Mouse (Mus musculus): Measurements from ENCODE around the gene Ppp1r3e. TPM values are rescaled to one million over a fixed set of nuclear protein-coding genes. Genes with fewer than 3 reads are reported as not detected.

Ppp1r3e gene
- total and polyA plus RNA-seq, 3 experiments: 2.8 to 4.8 (median 3.4) TPM

- Histone ChIP-seq H3K4me3 (no peak overlapping the region), H3K36me3 (ENCODE audit: control insufficient read depth, insufficient read depth, low read length) (no peaks in the 10 kb centered on the region), H3K79me2 (replicated peaks; ENCODE audit: control insufficient read depth, insufficient read depth, low read length) (no peaks in the 10 kb centered on the region), H3K9ac (ENCODE audit: low read depth, low read length) (no peak overlapping the region), H3K4me1 (ENCODE audit: control insufficient read depth, insufficient read depth, low read length) (peaks cover 2% of the 10 kb centered on the region; the same call in 1 of the 2 replicates), H3K27ac (no peak overlapping the region), H3K27me3 (ENCODE audit: control insufficient read depth, insufficient read depth, low read length) (no peaks in the 10 kb centered on the region)
- TF ChIP-seq EP300 (IDR thresholded peaks at IDR 0.05; ENCODE audit: insufficient read depth, low read depth, low read length) (no peak), CTCF (IDR thresholded peaks at IDR 0.05) (no peak), POLR2A (IDR thresholded peaks at IDR 0.05; ENCODE audit: insufficient read depth, low read depth, low read length) (no peak)
- 89% methylated on average over 3 of the region's 3 CpGs for WGBS
- DNase-seq: no peak
- intact Hi-C loops (cut with DNase I): no loop called here
Measured at GRCm38 (mm10) chr14:54874165-54874564, 3.2 kb downstream of the Ppp1r3e start.

GRCm38 (mm10) chr14:54870861-54871260 lies 6.5 kb downstream of the Ppp1r3e start, which contains the start of gene Homez:
Gene Homez, minus strand, starts transcription at chr14:54870961.
- H3K4me3 ChIP-seq: no peak within 1 kb of the TSS
- intact Hi-C loops (cut with DNase I): no loop called here
- TF ChIP-seq EP300 (IDR thresholded peaks at IDR 0.05; ENCODE audit: insufficient read depth, low read depth, low read length) (no peak), POLR2A (IDR thresholded peaks at IDR 0.05; ENCODE audit: insufficient read depth, low read depth, low read length) (no peak), CTCF (IDR thresholded peaks at IDR 0.05) (no peak)
- H3K9ac ChIP-seq (ENCODE audit: low read depth, low read length): no peak within 1 kb of the TSS
- H3K27me3 ChIP-seq (ENCODE audit: control insufficient read depth, insufficient read depth, low read length): no peaks in the 10 kb centered on the region
- 88% methylated on average over 5 of the region's 5 CpGs for WGBS
- no peak within 1 kb of the TSS for H3K27ac ChIP-seq
- no peaks in the 10 kb centered on the region for H3K79me2 ChIP-seq (replicated peaks; ENCODE audit: control insufficient read depth, insufficient read depth, low read length)
- DNase-seq: no peak
- no peaks in the 10 kb centered on the region for H3K36me3 ChIP-seq (ENCODE audit: control insufficient read depth, insufficient read depth, low read length)
- H3K4me1 ChIP-seq (ENCODE audit: control insufficient read depth, insufficient read depth, low read length): peaks cover 1% of the 10 kb centered on the region; the same call in 1 of the 2 replicates

GRCm38 (mm10) chr14:54868026-54868425 lies 9.3 kb downstream of the Ppp1r3e start:
- H3K27me3 ChIP-seq (ENCODE audit: control insufficient read depth, insufficient read depth, low read length): no peaks in the 10 kb centered on the region
- H3K4me1 ChIP-seq (ENCODE audit: control insufficient read depth, insufficient read depth, low read length): no peaks in the 10 kb centered on the region
- TF ChIP-seq CTCF (IDR thresholded peaks at IDR 0.05) (no peak), POLR2A (IDR thresholded peaks at IDR 0.05; ENCODE audit: insufficient read depth, low read depth, low read length) (no peak), EP300 (IDR thresholded peaks at IDR 0.05; ENCODE audit: insufficient read depth, low read depth, low read length) (no peak)
- no peak overlapping the region for H3K4me3 ChIP-seq
- DNase-seq: no peak
- intact Hi-C loops (cut with DNase I): no loop called here
- H3K9ac ChIP-seq (ENCODE audit: low read depth, low read length): no peak overlapping the region
- no peak overlapping the region for H3K27ac ChIP-seq
- 80% methylated on average over 4 of the region's 4 CpGs for WGBS
- no peaks in the 10 kb centered on the region for H3K36me3 ChIP-seq (ENCODE audit: control insufficient read depth, insufficient read depth, low read length)
- no peaks in the 10 kb centered on the region for H3K79me2 ChIP-seq (replicated peaks; ENCODE audit: control insufficient read depth, insufficient read depth, low read length)

- no peaks in the 10 kb centered on the region for H3K79me2 ChIP-seq (replicated peaks; ENCODE audit: control insufficient read depth, insufficient read depth, low read length)
- 60% methylated on average over 5 of the region's 5 CpGs for WGBS
- H3K36me3 ChIP-seq (ENCODE audit: control insufficient read depth, insufficient read depth, low read length): no peaks in the 10 kb centered on the region
- TF ChIP-seq POLR2A (IDR thresholded peaks at IDR 0.05; ENCODE audit: insufficient read depth, low read depth, low read length) (no peak), EP300 (IDR thresholded peaks at IDR 0.05; ENCODE audit: insufficient read depth, low read depth, low read length) (no peak), CTCF (IDR thresholded peaks at IDR 0.05) (peak; percentile 57)
- H3K4me3 ChIP-seq: no peak overlapping the region
- H3K27ac ChIP-seq: no peak overlapping the region
- no peak for DNase-seq
- no peaks in the 10 kb centered on the region for H3K4me1 ChIP-seq (ENCODE audit: control insufficient read depth, insufficient read depth, low read length)
- H3K27me3 ChIP-seq (ENCODE audit: control insufficient read depth, insufficient read depth, low read length): no peaks in the 10 kb centered on the region
- intact Hi-C loops (cut with DNase I): no loop called here
- no peak overlapping the region for H3K9ac ChIP-seq (ENCODE audit: low read depth, low read length)
Measured at GRCm38 (mm10) chr14:54866936-54867335, 10.4 kb downstream of the Ppp1r3e start.

- TF ChIP-seq POLR2A (IDR thresholded peaks at IDR 0.05; ENCODE audit: insufficient read depth, low read depth, low read length) (no peak), CTCF (IDR thresholded peaks at IDR 0.05) (no peak), EP300 (IDR thresholded peaks at IDR 0.05; ENCODE audit: insufficient read depth, low read depth, low read length) (no peak)
- Histone ChIP-seq H3K4me1 (ENCODE audit: control insufficient read depth, insufficient read depth, low read length) (no peaks in the 10 kb centered on the region), H3K36me3 (ENCODE audit: control insufficient read depth, insufficient read depth, low read length) (no peaks in the 10 kb centered on the region), H3K79me2 (replicated peaks; ENCODE audit: control insufficient read depth, insufficient read depth, low read length) (no peaks in the 10 kb centered on the region), H3K4me3 (no peak overlapping the region), H3K9ac (ENCODE audit: low read depth, low read length) (no peak overlapping the region), H3K27ac (no peak overlapping the region), H3K27me3 (ENCODE audit: control insufficient read depth, insufficient read depth, low read length) (no peaks in the 10 kb centered on the region)
- intact Hi-C loops (cut with DNase I): no loop called here
- no peak for DNase-seq
- WGBS: 43% methylated on average over 3 of the region's 3 CpGs
Measured at GRCm38 (mm10) chr14:54866268-54866667, 11.1 kb downstream of the Ppp1r3e start.

- Histone ChIP-seq H3K36me3 (ENCODE audit: control insufficient read depth, insufficient read depth, low read length) (no peaks in the 10 kb centered on the region), H3K4me1 (ENCODE audit: control insufficient read depth, insufficient read depth, low read length) (no peaks in the 10 kb centered on the region)
Measured at GRCm38 (mm10) chr14:54865626-54866025, 11.7 kb downstream of the Ppp1r3e start.

More at GRCm38 (mm10) chr14:54865626-54866025, 11.7 kb downstream of the Ppp1r3e start:
- Histone ChIP-seq H3K9ac (ENCODE audit: low read depth, low read length) (no peak overlapping the region), H3K27ac (no peak overlapping the region), H3K79me2 (replicated peaks; ENCODE audit: control insufficient read depth, insufficient read depth, low read length) (no peaks in the 10 kb centered on the region), H3K4me3 (no peak overlapping the region), H3K27me3 (ENCODE audit: control insufficient read depth, insufficient read depth, low read length) (no peaks in the 10 kb centered on the region)
- 43% methylated on average over 5 of the region's 5 CpGs for WGBS
- intact Hi-C loops (cut with DNase I): no loop called here
- no peak for DNase-seq
- TF ChIP-seq CTCF (IDR thresholded peaks at IDR 0.05): no peak
- TF ChIP-seq POLR2A (IDR thresholded peaks at IDR 0.05; ENCODE audit: insufficient read depth, low read depth, low read length): no peak
- TF ChIP-seq EP300 (IDR thresholded peaks at IDR 0.05; ENCODE audit: insufficient read depth, low read depth, low read length): no peak
